Mouse (Mus musculus) liver, embryonic 15.5 days (tissue): ENCODE measurements around the gene Lmtk2. TPM values are rescaled to one million over a fixed set of nuclear protein-coding genes. Genes with fewer than 3 reads are reported as not detected.

Source experiments
- ATAC-seq: fragments of 200-750 bp; cut with Nextera tagmentation; 2 replicates; pipeline ENCODE4 v1.8.0; 2017; ENCODE audit warnings: moderate number of reproducible peaks, mild to moderate bottlenecking, moderate library complexity; ENCODE audit not compliant: insufficient read depth
- H3K27ac ChIP-seq: fragments of 300-500 bp; sonication (generic); replicated peaks from 2 replicates; pipeline ENCODE4 v1.5.1; 2015; ENCODE audit warnings: mild to moderate bottlenecking, inconsistent platforms
- H3K27me3 ChIP-seq: fragments of 300-500 bp; sonication (generic); 2 replicates; pipeline ENCODE4 v1.6.1; 2015; ENCODE audit warnings: mild to moderate bottlenecking, inconsistent platforms
- H3K36me3 ChIP-seq: fragments of 300-500 bp; sonication (generic); replicated peaks from 2 replicates; pipeline ENCODE4 v1.6.1; 2015; ENCODE audit warnings: moderate library complexity, mild to moderate bottlenecking, inconsistent platforms
- H3K4me1 ChIP-seq: fragments of 300-500 bp; sonication (generic); replicated peaks from 2 replicates; pipeline ENCODE4 v1.6.1; 2015; ENCODE audit warnings: inconsistent platforms
- H3K4me2 ChIP-seq: fragments of 300-500 bp; sonication (generic); 2 replicates; pipeline ENCODE4 v1.6.1; 2015; ENCODE audit warnings: moderate library complexity, mild to moderate bottlenecking, inconsistent platforms
- H3K4me3 ChIP-seq: fragments of 300-500 bp; sonication (generic); replicated peaks from 2 replicates; pipeline ENCODE4 v1.5.1; 2015; ENCODE audit warnings: mild to moderate bottlenecking, inconsistent platforms
- H3K9ac ChIP-seq: fragments of 300-500 bp; sonication (generic); 2 replicates; pipeline ENCODE4 v1.6.1; 2015; ENCODE audit warnings: moderate library complexity, mild to moderate bottlenecking, inconsistent platforms
- H3K9me3 ChIP-seq: fragments of 300-500 bp; sonication (generic); replicated peaks from 2 replicates; pipeline ENCODE4 v1.6.1; 2016; ENCODE audit warnings: inconsistent platforms
- WGBS: fragments of 180-500 bp; shearing (Covaris S2); methylation state at CpG from one replicate; pipeline ENCODE4 v1.1.7; 2015; ENCODE audit warnings: mixed read lengths; ENCODE audit not compliant: insufficient replicate concordance; 5-methylcytosine and 5-hydroxymethylcytosine counted together
- polyA plus RNA-seq: library from polyadenylated mRNA; unstranded; fragments of >200 nt; fragmentation: Nextera tagmentation; extraction: Ambion mirVana; gene quantifications from 2 replicates; pipeline ENCODE4 v1.2.1, GENCODE M21; 2015

Lmtk2 gene
- polyA plus RNA-seq, 1 experiment from 2014 or later = 2.0 TPM

DNA sequence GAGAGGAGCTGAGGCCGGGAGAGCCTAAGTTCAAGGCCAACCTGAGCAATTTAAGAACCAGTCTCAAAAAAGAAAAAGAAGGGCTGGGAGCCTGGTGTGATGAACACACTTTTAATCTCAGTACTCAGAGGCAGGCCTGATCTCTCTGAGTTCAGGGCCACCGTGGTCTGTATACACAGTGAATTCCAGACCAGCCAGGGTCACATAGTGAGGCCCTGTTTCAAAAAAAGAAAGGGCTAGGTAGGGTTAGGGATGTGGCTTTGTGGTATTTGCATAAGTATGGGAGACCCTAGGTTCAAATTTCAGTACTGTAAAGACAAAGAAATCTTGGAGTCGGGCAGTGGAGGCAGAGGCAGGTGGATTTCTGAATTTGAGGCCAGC is 5.9 kb downstream of the Lmtk2 start:
- 60% methylated on average over 3 of the region's 3 CpGs for WGBS
- H3K36me3 ChIP-seq = no peaks in the 10 kb centered on the region
- H3K9me3 ChIP-seq = no peaks in the 10 kb centered on the region
- H3K4me3 ChIP-seq = no peak overlapping the region
- H3K27ac ChIP-seq = no peak overlapping the region
- no peak overlapping the region for H3K9ac ChIP-seq
- no peak for ATAC-seq
- no peaks in the 10 kb centered on the region for H3K27me3 ChIP-seq
- H3K4me1 ChIP-seq = peaks cover 49% of the 10 kb centered on the region
- no peak overlapping the region for H3K4me2 ChIP-seq

DNA sequence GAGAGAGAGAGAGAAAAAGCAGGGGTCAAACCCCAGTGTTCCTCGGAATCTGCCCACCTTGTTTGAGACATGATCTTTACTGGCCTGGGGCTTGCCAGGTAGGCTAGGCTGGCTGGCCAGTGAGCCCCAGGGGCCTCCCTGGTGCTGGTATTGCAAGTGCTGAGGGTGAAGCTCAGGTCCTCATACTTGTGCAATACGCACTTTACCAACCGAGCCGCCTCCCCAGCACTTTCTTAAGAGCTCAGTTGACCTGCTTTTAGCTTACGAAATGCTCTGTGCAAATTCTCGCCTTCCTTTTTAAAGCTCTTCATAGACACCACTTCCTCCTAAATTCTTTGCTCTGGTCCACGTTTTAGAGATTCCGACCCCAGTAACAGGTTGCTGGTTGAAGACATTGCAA is 9.0 kb downstream of the Lmtk2 start:
- Histone ChIP-seq H3K4me2 (no peak overlapping the region), H3K36me3 (no peaks in the 10 kb centered on the region), H3K9ac (no peak overlapping the region), H3K27ac (no peak overlapping the region), H3K27me3 (no peaks in the 10 kb centered on the region), H3K4me3 (no peak overlapping the region), H3K9me3 (no peaks in the 10 kb centered on the region), H3K4me1 (peaks cover 46% of the 10 kb centered on the region)
- ATAC-seq = no peak
- 71% methylated on average over 8 of the region's 8 CpGs for WGBS

DNA sequence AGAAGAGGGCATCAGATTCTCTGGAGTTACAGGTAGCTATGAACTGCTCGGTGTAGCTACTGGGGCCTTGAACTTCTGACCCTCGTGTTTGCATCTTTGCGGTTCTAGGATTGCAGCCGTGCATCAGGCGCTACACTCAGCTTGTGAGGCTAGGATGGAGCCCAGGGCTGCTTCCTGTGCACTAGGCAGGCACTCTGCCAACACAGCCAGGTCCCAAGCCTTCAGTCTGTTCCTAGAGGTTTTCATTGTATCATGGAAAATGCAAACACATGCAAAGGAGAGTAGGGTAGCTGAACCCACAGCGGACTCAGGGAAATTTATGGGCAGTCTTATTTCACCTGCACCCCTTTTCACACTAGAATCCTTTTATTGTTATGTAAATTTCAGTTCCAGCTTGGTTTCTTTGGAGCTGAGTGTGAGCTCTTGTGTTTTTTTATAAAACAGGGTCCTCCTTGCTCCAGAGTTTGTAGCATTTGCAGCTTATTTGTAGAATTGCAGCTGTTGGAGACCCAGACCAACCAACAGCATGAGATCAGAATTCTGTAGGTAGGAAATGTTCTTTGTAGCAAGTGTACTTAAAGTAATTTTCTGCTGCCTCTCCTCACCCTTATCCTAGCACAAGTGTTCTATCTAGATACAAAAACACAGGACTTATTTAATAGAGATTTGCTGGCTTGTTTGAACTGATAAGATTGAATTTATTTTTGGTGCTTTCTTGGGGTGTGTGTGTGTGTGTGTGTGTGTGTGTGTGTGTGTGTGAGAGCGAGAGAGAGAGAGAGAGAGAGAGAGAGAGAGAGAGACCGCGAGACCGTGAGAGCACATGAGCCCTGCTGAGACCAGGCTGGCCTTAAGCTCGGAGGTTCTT is 12.6 kb downstream of the Lmtk2 start:
- Histone ChIP-seq H3K9me3 (no peaks in the 10 kb centered on the region), H3K36me3 (no peaks in the 10 kb centered on the region), H3K27me3 (no peaks in the 10 kb centered on the region), H3K4me2 (no peak overlapping the region), H3K27ac (no peak overlapping the region), H3K9ac (no peak overlapping the region), H3K4me3 (no peak overlapping the region), H3K4me1 (peaks cover 51% of the 10 kb centered on the region)
- ATAC-seq = no peak
- 77% methylated on average over 11 of the region's 11 CpGs for WGBS

DNA sequence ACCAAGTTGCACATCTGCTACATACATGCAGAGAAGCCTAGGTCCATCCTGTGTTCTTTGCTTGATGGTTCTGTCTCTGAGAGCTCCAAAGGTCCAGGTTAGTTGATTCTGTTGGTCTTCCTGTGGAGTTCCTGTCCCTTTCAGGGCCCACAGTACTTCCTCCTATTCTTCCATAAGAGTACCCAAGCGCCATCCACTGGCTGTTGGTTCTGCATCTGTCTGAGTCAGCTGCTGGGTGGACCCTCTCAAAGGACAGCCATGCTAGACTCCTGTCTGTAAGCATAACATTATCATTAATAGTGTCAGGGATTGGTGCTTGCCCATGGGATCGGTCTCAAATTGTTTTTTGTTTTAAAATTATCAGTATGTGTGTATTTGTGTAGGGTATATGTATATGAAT is 13.8 kb downstream of the Lmtk2 start:
- peaks cover 55% of the 10 kb centered on the region for H3K4me1 ChIP-seq
- no peak overlapping the region for H3K4me2 ChIP-seq
- no peak for ATAC-seq
- no peak overlapping the region for H3K9ac ChIP-seq
- no peaks in the 10 kb centered on the region for H3K36me3 ChIP-seq
- no peak overlapping the region for H3K4me3 ChIP-seq
- H3K9me3 ChIP-seq = no peaks in the 10 kb centered on the region
- WGBS = 59% methylated on average over 2 of the region's 2 CpGs
- no peak overlapping the region for H3K27ac ChIP-seq
- H3K27me3 ChIP-seq = no peaks in the 10 kb centered on the region

DNA sequence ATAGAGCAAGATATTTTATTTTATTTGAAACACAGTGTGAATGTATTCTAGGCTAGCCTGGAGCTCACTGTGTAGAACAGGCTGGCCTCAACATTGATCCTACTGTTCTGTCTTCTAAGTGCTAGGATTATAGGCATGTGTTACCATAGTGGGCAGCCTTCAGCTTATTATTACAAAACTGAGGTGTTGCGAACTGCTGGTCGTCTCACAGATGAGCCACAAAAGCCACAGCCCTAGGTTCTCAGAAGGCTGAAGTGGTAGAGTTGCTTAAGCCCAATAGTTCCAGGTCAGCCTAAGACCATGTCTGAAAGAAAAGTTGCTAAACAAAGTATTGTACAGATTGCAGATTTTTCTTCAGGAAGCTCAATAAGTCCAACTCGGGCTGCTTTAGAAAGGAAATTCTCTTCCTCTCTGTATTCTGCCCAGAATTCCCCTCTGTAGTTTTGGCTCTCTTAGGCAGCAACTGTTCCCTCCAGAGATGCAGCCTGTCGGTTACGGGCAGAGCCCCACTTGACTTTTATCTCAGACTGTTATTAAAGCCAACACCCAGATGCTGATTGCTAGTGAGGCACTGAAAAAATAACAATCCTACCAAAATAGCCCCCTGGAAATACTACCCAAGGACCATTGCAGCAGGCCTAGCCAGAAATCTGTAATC is 14.9 kb downstream of the Lmtk2 start:
- Histone ChIP-seq H3K27ac (peak overlapping the region; percentile 72), H3K4me3 (no peak overlapping the region), H3K9ac (no peak overlapping the region), H3K9me3 (no peaks in the 10 kb centered on the region), H3K36me3 (no peaks in the 10 kb centered on the region), H3K4me2 (peak overlapping the region; percentile 46), H3K4me1 (peaks cover 63% of the 10 kb centered on the region), H3K27me3 (no peaks in the 10 kb centered on the region)
- 21% methylated on average over 5 of the region's 5 CpGs for WGBS
- peak; percentile 77 for ATAC-seq

DNA sequence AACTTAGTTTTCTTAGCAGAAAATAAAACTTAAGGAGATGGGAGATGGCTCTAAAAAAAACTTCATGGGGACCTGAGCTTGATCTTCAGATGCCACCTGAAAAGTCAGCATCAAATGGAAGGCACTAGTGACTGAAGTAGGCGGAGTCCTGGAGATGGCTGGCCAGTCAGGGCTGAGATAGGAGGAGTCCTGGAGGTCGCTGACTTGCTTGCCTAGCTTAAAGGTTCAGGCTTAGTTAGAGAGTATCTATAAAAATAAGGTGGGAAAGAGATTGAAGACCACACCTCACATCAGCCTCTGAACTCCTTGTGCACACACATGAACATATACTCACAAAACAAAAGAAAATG is 15.4 kb downstream of the Lmtk2 start:
- peak; percentile 84 for ATAC-seq
- WGBS = 28% methylated on average over 2 of the region's 2 CpGs
- Histone ChIP-seq H3K4me1 (peaks cover 63% of the 10 kb centered on the region), H3K27me3 (no peaks in the 10 kb centered on the region), H3K9me3 (no peaks in the 10 kb centered on the region), H3K4me3 (no peak overlapping the region), H3K36me3 (no peaks in the 10 kb centered on the region), H3K27ac (peak overlapping the region; percentile 72), H3K4me2 (peak overlapping the region; percentile 46), H3K9ac (no peak overlapping the region)

DNA sequence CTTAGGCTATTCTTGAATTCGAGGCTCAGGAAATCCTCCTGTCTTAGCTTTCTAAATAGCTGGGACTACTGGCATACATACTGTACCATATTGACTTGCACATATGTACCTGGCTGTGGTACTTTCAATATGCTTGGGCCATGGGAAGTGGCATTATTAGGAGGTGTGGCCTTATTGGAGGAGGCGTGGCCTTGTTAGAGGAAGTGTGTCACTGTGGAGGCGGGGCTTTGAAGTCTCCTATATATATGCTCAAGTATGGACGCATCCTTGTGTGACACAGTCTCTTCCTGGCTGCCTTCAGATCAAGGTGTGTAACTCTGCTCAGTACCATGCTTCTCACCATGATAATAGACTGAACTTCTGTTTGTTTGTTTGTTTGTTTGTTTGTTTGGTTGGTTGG is 18.0 kb downstream of the Lmtk2 start:
- H3K27me3 ChIP-seq = no peaks in the 10 kb centered on the region; the same call in 1 of the 2 replicates
- H3K27ac ChIP-seq = no peak overlapping the region
- no peak overlapping the region for H3K4me3 ChIP-seq
- ATAC-seq = no peak
- peaks cover 45% of the 10 kb centered on the region for H3K4me1 ChIP-seq
- H3K36me3 ChIP-seq = no peaks in the 10 kb centered on the region
- H3K4me2 ChIP-seq = no peak overlapping the region
- H3K9me3 ChIP-seq = no peaks in the 10 kb centered on the region
- 81% methylated on average over 4 of the region's 4 CpGs for WGBS
- H3K9ac ChIP-seq = no peak overlapping the region

DNA sequence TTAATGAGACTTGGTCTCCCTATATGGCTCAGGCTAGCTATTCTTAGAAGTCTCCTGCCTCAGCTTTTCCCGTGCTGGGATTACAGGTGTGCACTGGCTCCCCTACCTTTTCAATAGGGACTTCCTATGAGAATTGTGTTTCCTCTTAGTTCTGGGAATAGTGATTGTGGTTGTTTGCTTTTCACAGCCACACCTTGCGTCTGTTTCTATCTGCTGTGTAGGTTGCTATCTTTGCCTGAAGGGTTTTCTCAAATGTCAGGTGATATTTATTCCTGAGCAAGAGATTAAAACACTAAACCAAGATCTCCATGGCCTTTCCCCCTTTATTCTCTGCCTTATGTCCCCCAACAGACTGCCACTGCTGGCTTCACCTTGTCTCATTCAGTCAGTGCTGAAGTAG is 19.1 kb downstream of the Lmtk2 start:
- Histone ChIP-seq H3K4me2 (no peak overlapping the region), H3K9me3 (no peaks in the 10 kb centered on the region), H3K4me1 (peaks cover 36% of the 10 kb centered on the region), H3K4me3 (no peak overlapping the region), H3K36me3 (no peaks in the 10 kb centered on the region), H3K27ac (no peak overlapping the region), H3K9ac (no peak overlapping the region), H3K27me3 (no peaks in the 10 kb centered on the region; the same call in 1 of the 2 replicates)
- 62% methylated on average over 2 of the region's 2 CpGs for WGBS
- no peak for ATAC-seq

DNA sequence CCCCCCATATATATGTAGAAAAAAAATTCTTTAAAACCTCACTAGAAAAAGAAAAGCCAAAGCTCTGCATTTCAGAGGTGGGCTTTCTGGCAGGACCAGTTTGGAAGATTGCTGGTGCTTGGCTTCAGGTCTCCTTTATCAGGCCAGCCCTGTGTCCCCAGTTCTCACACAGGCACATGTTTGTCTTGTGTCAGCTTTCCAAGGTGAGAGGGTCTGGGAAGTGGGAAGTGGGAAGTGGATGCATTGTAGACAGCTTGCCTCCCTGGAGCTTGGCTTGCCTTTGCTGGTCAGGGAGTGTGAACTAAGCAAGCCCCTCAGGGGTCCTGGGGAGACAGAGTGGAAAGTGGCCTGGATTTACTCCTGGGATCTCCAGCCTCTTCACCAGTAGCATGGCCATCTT is 21.3 kb downstream of the Lmtk2 start:
- no peak overlapping the region for H3K27ac ChIP-seq
- ATAC-seq = no peak
- no peak overlapping the region for H3K4me2 ChIP-seq
- H3K27me3 ChIP-seq = no peaks in the 10 kb centered on the region; the same call in 1 of the 2 replicates
- H3K4me3 ChIP-seq = no peak overlapping the region
- H3K9me3 ChIP-seq = no peaks in the 10 kb centered on the region
- H3K9ac ChIP-seq = no peak overlapping the region
- peaks cover 19% of the 10 kb centered on the region for H3K4me1 ChIP-seq
- H3K36me3 ChIP-seq = no peaks in the 10 kb centered on the region

DNA sequence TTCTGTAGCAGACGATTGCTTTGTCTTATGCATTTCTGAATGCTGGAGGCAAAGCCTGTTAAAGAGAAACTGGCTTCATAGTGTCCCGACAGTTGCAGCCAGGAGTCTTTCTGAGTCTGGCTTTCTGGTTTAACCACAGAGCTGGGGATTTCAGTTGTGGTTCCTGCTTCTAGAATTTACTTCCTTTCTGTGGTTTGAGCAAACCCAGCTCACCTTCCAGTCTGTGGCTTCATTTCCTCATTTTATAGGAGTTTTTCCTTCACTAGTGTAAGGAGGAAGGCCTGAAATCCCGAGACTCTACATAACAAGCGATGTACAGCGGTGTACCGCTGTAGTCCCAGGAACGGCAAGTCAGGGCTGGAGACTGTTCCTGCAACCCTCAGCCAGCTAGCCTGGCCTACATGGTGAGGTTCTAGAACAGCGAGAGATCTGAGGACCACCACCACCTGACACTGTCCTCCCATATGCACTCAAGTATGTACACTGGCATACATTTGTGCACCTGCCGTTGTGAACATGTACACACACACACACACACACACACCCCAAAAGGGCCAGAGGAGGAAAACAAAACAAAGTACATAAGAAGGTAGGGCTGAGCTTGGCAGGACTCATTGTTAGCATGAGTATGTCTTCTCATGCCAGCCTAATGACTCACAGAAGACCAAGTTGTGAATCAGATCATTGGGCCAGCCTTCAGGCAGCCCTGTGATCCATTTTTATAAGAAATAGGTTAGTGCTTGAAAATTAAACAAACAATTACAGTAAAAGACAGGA is 25.9 kb downstream of the Lmtk2 start:
- no peak for ATAC-seq
- 37% methylated on average over 9 of the region's 9 CpGs for WGBS
- H3K4me3 ChIP-seq = no peak overlapping the region
- no peak overlapping the region for H3K9ac ChIP-seq
- H3K36me3 ChIP-seq = peaks cover 16% of the 10 kb centered on the region; the same call in 1 of the 2 replicates
- no peak overlapping the region for H3K4me2 ChIP-seq
- H3K4me1 ChIP-seq = peaks cover 6% of the 10 kb centered on the region; the same call in 1 of the 2 replicates
- H3K27me3 ChIP-seq = no peaks in the 10 kb centered on the region; the same call in 1 of the 2 replicates
- no peak overlapping the region for H3K27ac ChIP-seq
- no peaks in the 10 kb centered on the region for H3K9me3 ChIP-seq

DNA sequence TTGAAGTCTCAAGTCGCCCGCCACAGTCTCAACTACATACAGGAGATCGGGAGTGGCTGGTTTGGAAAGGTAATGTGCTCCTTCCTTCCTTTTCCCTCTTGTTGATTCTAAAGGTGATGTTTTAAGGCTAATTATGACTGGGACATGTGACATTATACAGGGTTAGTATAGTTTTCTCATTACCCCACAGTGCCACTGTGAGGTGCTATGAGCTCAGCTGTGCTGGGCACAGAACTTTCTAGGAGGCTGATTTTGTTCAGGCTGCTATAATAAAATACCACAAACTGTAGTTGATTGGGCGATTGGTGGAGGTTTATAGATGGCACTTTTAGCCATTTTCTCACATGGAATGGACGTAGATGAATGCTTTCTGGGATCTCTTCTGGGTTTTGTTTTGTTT is 43.3 kb downstream of the Lmtk2 start:
- H3K4me1 ChIP-seq = no peaks in the 10 kb centered on the region
- H3K4me2 ChIP-seq = no peak overlapping the region
- no peak overlapping the region for H3K9ac ChIP-seq
- no peaks in the 10 kb centered on the region for H3K9me3 ChIP-seq
- H3K27ac ChIP-seq = no peak overlapping the region
- no peaks in the 10 kb centered on the region for H3K27me3 ChIP-seq
- peaks cover 36% of the 10 kb centered on the region for H3K36me3 ChIP-seq
- 74% methylated on average over 5 of the region's 5 CpGs for WGBS
- H3K4me3 ChIP-seq = no peak overlapping the region
- no peak for ATAC-seq
